Mouse (Mus musculus) liver, adult 2 months (tissue): ENCODE measurements at regions not wholly inside any gene's neighbourhood (a gene's known extent, or its start where the extent isn't known, plus 50 kb on each side); places are given as distances from the start of the nearest gene placed in this dataset.

Experiments used
- CTCF ChIP-seq: fragments of 200-500 bp; IDR thresholded peaks from 2 replicates; pipeline ENCODE4 v1.5.1; 2011; ENCODE audit warnings: low read depth, low read length, control low read depth
- POLR2A ChIP-seq: fragments of 200-500 bp; IDR thresholded peaks from 2 replicates; pipeline ENCODE4 v1.6.1; 2011; ENCODE audit warnings: low read length, control low read depth; ENCODE audit not compliant: insufficient read depth; ENCODE audit errors: extremely low read depth

DNA sequence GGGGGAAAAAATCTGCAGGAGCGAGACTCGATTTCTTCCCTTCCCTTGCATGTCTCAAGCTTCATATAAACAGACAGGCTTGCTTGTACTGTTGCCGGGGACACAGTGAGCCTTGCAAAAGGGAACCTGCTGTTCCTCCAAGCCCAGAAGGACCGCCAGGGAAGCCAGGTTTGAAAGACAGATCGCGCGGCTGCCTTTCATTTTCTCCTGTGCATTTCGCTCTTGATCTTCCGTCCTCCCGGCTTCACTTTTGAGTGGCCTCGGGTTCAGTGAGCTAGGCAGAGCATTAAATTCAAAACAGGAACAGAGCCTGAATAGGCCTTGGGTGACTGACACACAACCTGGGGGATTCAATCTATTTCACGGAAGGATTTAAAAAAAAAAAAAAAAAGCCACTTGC, 105.3 kb upstream of the B3gat2 start:
- no peak for TF ChIP-seq CTCF
- TF ChIP-seq POLR2A, result no peak
